Mouse (Mus musculus): ENCODE data around the gene Klhl40. TPM values are rescaled to one million over a fixed set of nuclear protein-coding genes. Genes with fewer than 3 reads are reported as not detected.

Klhl40 gene
- total and polyA plus RNA-seq, 3 experiments = not detected

DNA sequence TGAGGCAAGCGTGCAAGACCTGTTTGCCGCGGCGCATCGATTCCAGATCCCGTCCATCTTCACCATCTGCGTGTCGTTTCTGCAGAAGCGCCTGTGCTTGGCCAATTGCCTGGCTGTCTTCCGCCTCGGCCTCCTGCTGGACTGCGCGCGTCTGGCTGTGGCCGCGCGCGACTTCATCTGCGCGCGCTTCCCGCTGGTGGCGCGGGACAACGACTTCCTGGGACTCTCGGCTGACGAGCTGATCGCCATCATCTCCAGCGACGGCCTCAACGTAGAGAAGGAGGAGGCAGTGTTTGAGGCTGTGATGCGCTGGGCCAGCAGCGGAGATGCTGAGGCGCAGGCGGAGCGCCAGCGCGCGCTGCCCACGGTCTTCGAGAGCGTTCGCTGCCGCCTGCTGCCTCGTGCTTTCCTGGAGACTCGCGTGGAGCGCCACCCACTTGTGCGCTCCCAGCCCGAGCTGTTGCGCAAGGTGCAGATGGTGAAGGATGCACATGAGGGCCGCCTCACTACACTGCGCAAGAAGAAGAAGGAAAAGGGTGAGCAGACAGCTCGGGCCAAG is 738 bp downstream of the Klhl40 start:
- peak; percentile 35 for DNase-seq

DNA sequence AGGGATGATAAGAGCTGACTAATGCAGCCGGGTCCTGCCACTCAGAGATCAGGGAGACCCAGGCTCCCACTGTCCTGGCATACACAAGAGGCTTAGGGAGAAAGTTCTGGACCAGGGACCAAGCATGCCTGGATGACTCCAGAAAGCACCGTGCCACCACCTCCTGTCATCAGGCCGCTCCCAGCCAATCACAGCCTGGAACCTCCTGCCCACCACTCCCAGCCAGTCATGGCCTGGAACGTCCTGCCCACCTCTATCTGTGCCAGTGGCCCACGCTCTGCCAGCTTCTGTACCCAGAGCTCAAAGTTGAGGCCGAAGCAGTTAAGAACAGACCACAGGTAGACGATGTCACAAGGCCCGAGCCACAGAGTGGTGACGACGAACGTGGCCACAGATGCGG is 7.4 kb downstream of the Klhl40 start:
- no peak for DNase-seq

GRCm38 (mm10) chr9:121785261-121785660 is 7.9 kb downstream of the Klhl40 start:
- DNase-seq = no peak

DNA sequence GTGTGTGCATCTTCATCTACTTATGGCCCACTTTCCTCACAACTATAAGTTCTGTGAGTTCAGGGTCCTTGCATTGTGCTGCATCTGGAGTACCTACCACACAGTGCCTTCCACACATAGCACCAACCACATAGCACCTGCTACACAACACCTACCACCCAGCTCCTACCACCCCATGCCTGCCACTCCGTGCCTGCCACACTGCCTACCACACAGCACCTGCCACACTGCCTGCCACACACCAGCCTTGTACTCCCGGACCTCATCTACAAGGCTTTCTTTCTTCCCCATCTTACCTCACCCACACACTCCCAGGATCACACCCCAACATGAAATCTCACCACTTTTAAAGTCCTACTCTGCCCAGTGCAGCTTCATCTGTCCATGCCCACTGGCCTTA is 9.0 kb downstream of the Klhl40 start:
- no peak for DNase-seq

GRCm38 (mm10) chr9:121791206-121791605 is 13.8 kb downstream of the Klhl40 start:
- DNase-seq = peak; percentile 56

DNA sequence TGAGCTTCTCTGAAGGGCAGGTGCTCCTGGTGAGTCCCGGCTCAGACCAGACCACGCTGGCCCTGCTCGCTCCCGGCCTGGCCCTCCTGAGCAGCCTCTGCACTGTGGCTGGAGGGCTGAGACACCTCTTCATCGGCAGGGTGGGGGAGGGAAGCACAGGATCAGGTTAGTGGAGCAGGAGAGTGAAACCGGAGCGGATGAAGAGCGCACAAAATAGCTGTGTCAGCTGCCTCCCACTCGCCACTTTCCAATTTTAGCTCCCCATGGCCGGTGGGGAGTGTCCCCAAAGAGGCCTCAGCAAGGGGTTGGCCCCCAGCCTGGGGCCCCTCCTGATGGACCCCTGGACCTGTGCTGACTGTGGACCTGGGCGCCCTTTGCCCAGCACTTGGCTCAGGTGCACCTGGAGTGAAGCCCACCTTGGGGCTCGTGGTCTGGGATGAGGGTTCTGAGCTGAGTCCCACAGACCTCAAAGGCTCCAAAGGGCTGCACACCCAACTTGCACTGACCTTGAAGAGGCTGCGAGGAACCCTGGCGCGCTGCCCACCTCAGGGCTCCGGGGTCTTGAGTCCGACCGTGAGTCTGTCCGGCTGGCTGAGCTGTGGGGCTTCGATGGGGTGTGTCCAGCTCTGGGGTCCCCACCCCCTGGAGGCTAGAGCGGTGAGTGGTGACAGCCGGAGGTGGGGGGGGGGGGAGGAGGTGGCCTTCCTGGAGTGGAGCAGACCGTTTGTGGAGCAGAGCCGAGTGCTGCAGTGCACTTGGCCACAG is 14.5 kb downstream of the Klhl40 start, which contains the start of gene Hhatl:
TSS of gene Hhatl (minus strand) at position 751 of the 765 bp plus-strand sequence.
- no peak for DNase-seq

DNA sequence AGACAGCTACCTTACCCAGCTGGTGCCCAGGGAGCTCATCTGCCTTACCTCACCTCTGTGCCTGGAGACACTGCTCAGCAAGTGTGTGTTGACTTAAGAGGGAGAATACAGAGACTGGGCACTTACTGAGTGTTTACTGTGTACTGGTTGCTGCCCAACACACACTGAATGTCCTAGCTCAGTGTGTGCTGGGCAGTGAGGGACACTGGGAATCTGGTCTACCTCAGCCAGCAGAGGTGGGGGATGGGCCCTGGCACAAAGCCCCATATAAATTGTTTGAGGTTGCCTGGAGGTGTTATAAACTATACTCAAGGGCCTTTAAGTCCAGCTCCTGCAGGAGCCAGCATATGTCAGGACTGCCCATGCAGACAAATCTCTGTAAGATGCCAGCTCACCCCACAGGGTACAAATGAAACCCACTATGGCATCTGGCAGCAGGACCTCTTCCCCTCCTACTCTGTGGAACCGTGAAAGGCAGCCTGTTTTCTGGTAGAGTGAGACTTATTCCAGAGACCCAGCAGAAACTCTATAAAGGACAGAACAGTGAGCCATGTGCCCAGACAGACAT is 17.6 kb downstream of the Klhl40 start:
- DNase-seq = no peak

GRCm38 (mm10) chr9:121797722-121798121 is 20.3 kb downstream of the Klhl40 start:
- no peak for DNase-seq

DNA sequence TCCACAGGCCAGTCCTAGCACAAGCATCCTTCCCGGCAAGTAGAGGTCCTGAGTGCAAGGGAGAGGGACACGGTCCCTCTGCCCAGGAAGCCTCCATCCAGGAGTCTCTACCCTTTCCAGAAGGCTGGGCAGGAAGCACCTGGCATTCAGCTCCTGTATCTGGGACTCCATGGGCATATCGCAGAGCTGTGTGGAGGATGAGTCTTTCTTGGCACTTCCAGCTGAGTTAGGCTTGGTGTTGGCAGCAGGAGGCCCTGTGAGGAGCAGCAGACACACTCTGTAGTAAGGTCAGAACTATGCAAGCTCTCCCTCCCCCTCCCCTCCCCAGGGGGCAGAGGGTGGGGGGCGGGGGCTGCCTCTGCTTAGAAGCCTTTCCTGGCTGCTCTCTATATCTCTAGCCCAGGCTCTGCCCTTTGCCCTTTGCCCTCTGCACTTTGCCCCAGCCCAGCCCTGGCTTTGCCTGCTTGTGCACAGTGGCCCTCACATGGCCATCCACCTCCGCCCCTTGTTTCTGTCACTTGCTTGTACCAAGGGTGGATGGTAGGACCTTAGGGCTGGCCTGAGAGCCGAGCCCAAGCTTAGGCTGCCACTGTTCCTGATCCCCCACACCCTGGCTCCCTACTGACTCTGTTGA is 21.6 kb downstream of the Klhl40 start:
- no peak for DNase-seq

DNA sequence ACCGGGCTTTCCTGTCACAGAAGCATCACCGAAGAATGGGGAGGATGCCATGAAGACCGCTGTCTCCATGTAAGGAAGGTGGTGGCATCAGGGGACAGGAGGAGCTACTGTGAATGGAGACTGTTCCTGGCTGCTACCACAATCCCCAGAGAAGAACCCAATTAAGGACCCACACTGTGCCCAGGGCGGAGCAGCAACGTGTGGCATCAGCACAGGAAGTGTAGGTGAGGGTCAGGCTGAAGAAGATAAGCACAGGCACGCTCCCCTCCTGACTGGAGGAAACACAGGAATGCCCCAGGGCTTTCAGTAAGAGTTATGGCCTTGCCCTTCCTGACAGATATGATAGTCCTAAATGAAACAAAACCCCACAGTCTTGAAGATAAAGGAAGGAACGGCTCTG is 25.3 kb downstream of the Klhl40 start:
- no peak for DNase-seq

GRCm38 (mm10) chr9:121807546-121807945 is 30.1 kb downstream of the Klhl40 start:
- no peak for DNase-seq

- no peak for DNase-seq
Measured at GRCm38 (mm10) chr9:121807947-121808346, 30.5 kb downstream of the Klhl40 start.

GRCm38 (mm10) chr9:121808511-121808910 is 31.1 kb downstream of the Klhl40 start:
- DNase-seq = no peak

DNA sequence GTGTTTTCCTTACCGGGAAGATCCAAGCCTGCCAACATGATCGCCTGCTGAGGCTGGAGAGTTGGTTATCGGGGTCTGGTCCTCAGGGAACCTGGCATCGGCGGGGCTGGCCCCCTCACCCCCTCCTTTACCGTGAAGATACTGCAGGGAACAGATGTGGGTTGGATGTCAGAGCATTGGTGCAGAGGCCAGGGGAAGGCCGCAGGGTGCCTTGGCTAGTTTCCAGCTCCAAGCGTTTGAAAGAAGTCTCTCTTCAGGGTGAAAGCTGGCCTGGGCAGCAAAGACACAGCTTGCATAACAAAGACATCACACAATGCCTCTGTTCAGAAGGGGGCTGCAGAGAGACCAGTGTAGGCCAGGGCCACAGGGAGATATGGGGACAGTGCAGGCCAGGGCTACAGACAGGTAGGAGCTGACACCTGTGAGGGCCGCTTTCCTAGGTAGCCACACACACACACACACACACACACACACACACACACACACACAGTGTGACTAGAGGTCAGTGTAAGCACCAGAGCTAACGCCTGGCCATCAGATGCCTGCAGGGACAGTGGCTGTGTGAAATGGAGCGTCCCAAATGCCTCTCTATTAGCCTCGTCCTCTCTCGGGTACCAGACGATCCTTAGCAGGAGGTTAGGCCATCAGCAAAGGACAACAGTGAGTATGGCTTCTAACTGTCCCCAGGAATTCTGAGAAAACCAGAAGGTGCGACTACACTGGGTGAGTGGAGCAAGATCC is 32.8 kb downstream of the Klhl40 start:
- peak; percentile 29 for DNase-seq

DNA sequence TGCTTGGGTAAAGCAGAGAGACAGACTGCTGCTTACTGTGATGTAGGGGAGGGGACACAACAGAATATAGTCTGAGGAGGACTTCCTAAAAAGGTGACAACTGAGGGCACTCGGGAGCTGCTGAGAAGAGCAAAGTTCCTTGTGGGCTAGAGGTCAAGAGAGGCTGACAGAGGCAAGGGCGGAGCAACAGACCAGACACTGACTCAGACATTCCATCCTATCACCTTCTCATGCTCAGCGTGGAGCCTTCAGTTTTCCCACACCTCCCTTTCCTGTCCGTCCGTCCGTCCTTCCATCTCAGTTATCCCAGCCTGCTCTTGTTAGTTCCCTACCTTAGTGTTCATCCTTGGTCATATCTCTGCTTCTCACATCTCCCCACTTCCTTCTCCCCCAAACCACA is 37.8 kb downstream of the Klhl40 start:
- DNase-seq = no peak

GRCm38 (mm10) chr9:121819073-121819770 is 41.8 kb downstream of the Klhl40 start:
- DNase-seq = peak; percentile 63

- peak; percentile 17 for DNase-seq
Measured at GRCm38 (mm10) chr9:121819771-121820471, 42.5 kb downstream of the Klhl40 start.

DNA sequence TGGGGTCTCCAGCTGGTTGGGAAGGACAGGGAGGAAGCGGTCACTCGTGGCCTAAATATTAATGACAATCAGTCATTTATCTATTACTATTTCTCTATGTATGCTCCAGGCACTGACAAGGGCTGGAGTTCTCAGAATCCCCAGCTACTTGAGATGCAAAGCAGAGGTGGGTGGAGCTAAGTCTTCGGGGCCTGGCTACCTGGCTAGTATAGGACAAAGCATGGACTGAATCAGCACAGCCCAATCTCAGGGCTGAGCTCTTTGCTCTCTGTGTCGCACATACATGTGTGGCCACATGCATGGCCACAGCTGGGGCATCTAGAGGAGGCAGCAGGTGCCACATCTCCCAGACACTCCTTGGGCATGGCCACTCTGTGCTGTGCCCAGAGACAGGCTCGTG is 43.4 kb downstream of the Klhl40 start:
- no peak for DNase-seq

DNA sequence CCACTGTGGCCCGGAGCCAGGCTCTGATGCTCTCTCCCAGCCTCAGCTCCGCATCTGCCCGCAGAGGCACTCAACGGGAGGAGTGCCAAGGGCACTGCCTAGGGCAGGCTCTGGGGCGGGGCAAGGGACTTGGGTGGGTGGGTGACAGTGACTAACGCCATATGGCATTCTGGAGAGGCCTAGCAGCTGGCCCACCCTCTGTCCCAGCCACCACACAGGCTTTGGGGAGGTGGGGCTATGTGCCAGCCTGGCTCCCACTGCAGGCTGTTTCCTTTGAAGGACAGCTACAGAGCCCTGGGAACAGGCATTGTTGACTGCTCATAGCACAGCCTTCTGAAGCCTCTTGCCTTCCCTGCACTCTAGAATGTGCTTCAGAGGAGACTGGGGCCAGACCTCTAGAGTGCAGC is 45.2 kb downstream of the Klhl40 start:
- peak; percentile 9 for DNase-seq

DNA sequence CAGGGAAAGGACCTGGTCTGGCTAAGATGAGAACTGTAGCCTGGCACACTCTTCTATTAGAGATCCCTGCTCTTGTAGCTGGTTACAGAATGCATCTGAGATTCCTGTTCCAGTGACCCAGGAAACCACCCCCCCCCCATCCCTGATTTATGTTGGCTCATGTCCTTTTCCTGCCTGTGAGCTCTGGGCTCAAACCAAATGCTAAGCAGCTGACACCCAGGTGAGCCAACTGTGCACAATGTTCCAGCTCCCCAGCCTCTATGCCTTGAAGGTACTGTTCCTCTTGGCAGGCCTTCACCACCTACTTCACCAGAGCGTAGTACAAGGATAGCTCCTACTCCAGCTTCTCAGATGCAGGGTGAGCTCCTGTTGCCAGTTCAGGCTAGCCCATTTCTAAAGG is 45.6 kb downstream of the Klhl40 start:
- DNase-seq = no peak

DNA sequence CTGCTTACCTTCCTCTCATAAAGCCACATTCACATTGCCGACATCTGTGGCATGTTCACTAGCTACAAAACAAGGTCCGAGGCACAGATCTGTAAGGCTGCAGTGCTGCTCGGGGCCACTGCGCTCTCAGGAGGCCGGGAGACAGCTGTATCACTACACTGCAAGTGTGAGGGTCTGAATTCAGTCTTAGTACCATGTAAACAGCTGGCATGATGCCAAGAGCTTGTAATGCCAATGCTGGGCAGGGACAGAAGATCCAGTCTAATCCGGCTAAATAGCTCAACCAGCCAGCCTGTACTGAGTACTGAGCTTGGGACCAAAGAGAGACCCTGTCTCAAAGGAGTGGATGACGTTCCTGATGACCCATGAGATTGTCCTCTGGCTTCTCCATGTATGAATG is 46.6 kb downstream of the Klhl40 start:
- no peak for DNase-seq

All from adrenal gland, adult 2 months (tissue).